Mouse (Mus musculus): ENCODE data around the gene Ppp1r16b. TPM values are rescaled to one million over a fixed set of nuclear protein-coding genes. Genes with fewer than 3 reads are reported as not detected.

The Ppp1r16b gene
- polyA plus RNA-seq, 1 experiment from 2014 or later: 4.0 TPM

DNA sequence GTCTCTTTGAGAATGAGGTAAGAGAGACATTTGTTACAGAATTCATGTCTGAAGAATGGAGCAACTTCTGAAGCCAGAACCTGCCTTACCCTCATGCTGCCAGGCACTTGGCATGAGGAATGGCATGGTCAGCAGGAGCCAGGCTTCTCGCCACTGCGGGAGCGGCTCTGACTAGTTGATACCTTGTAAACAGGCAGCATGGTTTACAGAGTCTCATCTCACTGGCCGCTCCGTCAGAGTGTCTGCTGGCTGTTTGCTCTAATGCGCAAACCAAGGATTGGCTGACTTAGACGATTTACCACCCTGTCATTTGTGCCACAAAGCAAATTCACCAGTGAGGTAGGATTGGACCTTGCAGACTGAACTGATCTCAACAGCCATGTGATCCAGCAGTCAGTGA lies 115.9 kb downstream of the Ppp1r16b start:
- Histone ChIP-seq H3K9ac (ENCODE audit: low read length) (no peak overlapping the region), H3K36me3 (ENCODE audit: control insufficient read depth, insufficient read depth, low read length) (peaks cover 13% of the 10 kb centered on the region), H3K27me3 (ENCODE audit: control insufficient read depth, insufficient read depth, low read length) (no peaks in the 10 kb centered on the region), H3K4me3 (ENCODE audit: low read depth, low read length) (no peak overlapping the region), H3K9me3 (ENCODE audit: control insufficient read depth, low read length) (no peaks in the 10 kb centered on the region), H3K27ac (ENCODE audit: low read depth, low read length) (no peak overlapping the region), H3K4me1 (ENCODE audit: control insufficient read depth, insufficient read depth, low read length) (no peaks in the 10 kb centered on the region), H3K4me2 (ENCODE audit: low read depth) (no peak overlapping the region)
- DNase-seq (ENCODE audit: low spot score): no peak
- no peak for ATAC-seq (ENCODE audit: insufficient read depth, low FRiP score, low TSS enrichment)
- WGBS: 91% methylated on average over 7 of the region's 7 CpGs

GRCm38 (mm10) chr2:158786927-158787795 lies 122.0 kb downstream of the Ppp1r16b start:
- Histone ChIP-seq H3K27ac (ENCODE audit: low read depth, low read length) (no peak overlapping the region), H3K36me3 (ENCODE audit: control insufficient read depth, insufficient read depth, low read length) (peaks cover 11% of the 10 kb centered on the region)
- no peak for DNase-seq (ENCODE audit: low spot score)

GRCm38 (mm10) chr2:158794494-158795004 lies 129.4 kb downstream of the Ppp1r16b start, which contains the start of gene Dhx35:
Dhx35 (plus strand) TSS chr2:158794807.
- DNase-seq (ENCODE audit: low spot score) (peak; percentile 98), ATAC-seq (ENCODE audit: insufficient read depth, low FRiP score, low TSS enrichment) (peak; percentile 99)
- peak within 1 kb of the TSS; percentile 60 for H3K9ac ChIP-seq (ENCODE audit: low read length)
- H3K4me2 ChIP-seq (ENCODE audit: low read depth): peak within 1 kb of the TSS; percentile 74
- peaks cover 4% of the 10 kb centered on the region; the same call in 1 of the 2 replicates for H3K4me1 ChIP-seq (ENCODE audit: control insufficient read depth, insufficient read depth, low read length)
- H3K27ac ChIP-seq (ENCODE audit: low read depth, low read length): peak within 1 kb of the TSS; percentile 74; the same call in 1 of the 2 replicates
- no peaks in the 10 kb centered on the region for H3K27me3 ChIP-seq (ENCODE audit: control insufficient read depth, insufficient read depth, low read length)
- H3K9me3 ChIP-seq (ENCODE audit: control insufficient read depth, low read length): no peaks in the 10 kb centered on the region
- peak within 1 kb of the TSS; percentile 60 for H3K4me3 ChIP-seq (ENCODE audit: low read depth, low read length)
- under 1% methylated on average over 29 of the region's 33 CpGs for WGBS
- H3K36me3 ChIP-seq (ENCODE audit: control insufficient read depth, insufficient read depth, low read length): no peaks in the 10 kb centered on the region

More at GRCm38 (mm10) chr2:158786927-158787795, 122.0 kb downstream of the Ppp1r16b start:
- ATAC-seq (ENCODE audit: insufficient read depth, low FRiP score, low TSS enrichment): no peak
- Histone ChIP-seq H3K4me2 (ENCODE audit: low read depth) (no peak overlapping the region), H3K4me1 (ENCODE audit: control insufficient read depth, insufficient read depth, low read length) (no peaks in the 10 kb centered on the region; the same call in 1 of the 2 replicates), H3K27me3 (ENCODE audit: control insufficient read depth, insufficient read depth, low read length) (no peaks in the 10 kb centered on the region), H3K4me3 (ENCODE audit: low read depth, low read length) (no peak overlapping the region), H3K9ac (ENCODE audit: low read length) (no peak overlapping the region), H3K9me3 (ENCODE audit: control insufficient read depth, low read length) (no peaks in the 10 kb centered on the region)
- WGBS: 92% methylated on average over 14 of the region's 14 CpGs

DNA sequence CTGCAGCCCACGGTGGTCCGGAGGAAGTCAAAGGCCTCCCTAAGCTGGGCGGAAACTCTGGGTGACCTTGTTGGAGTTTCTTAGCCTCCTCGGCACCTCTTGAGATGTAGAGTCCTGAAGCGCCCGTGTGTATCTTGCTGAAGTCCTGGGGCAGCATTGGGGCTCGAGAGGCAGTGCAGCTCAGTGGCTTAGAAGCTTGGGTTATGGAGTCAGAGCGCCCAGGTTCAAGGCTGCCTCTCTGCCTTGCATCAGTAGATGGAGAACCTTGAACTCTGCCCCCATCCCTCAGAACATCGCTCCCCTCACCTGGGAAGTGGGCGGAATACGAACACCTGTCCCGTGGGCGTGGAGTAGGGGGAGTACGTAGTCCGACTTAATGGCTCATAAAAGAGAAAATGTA lies 129.8 kb downstream of the Ppp1r16b start:
- DNase-seq (ENCODE audit: low spot score) (no peak), ATAC-seq (ENCODE audit: insufficient read depth, low FRiP score, low TSS enrichment) (no peak; the same call in 1 of the 2 replicates)
- H3K27ac ChIP-seq (ENCODE audit: low read depth, low read length): no peak overlapping the region
- no peaks in the 10 kb centered on the region for H3K36me3 ChIP-seq (ENCODE audit: control insufficient read depth, insufficient read depth, low read length)
- H3K27me3 ChIP-seq (ENCODE audit: control insufficient read depth, insufficient read depth, low read length): no peaks in the 10 kb centered on the region
- H3K4me2 ChIP-seq (ENCODE audit: low read depth): peak overlapping the region; percentile 38
- peak overlapping the region; percentile 60 for H3K9ac ChIP-seq (ENCODE audit: low read length)
- H3K9me3 ChIP-seq (ENCODE audit: control insufficient read depth, low read length): no peaks in the 10 kb centered on the region
- 10% methylated on average over 15 of the region's 15 CpGs for WGBS
- H3K4me1 ChIP-seq (ENCODE audit: control insufficient read depth, insufficient read depth, low read length): peaks cover 4% of the 10 kb centered on the region; the same call in 1 of the 2 replicates
- H3K4me3 ChIP-seq (ENCODE audit: low read depth, low read length): peak overlapping the region; percentile 60

GRCm38 (mm10) chr2:158795875-158796274 lies 130.7 kb downstream of the Ppp1r16b start:
- H3K27ac ChIP-seq (ENCODE audit: low read depth, low read length): no peak overlapping the region
- DNase-seq (ENCODE audit: low spot score): no peak
- H3K36me3 ChIP-seq (ENCODE audit: control insufficient read depth, insufficient read depth, low read length): no peaks in the 10 kb centered on the region
- no peaks in the 10 kb centered on the region for H3K27me3 ChIP-seq (ENCODE audit: control insufficient read depth, insufficient read depth, low read length)
- H3K4me3 ChIP-seq (ENCODE audit: low read depth, low read length): no peak overlapping the region
- WGBS: 88% methylated on average over 2 of the region's 2 CpGs
- no peak for ATAC-seq (ENCODE audit: insufficient read depth, low FRiP score, low TSS enrichment)
- H3K4me1 ChIP-seq (ENCODE audit: control insufficient read depth, insufficient read depth, low read length): peaks cover 4% of the 10 kb centered on the region; the same call in 1 of the 2 replicates
- H3K4me2 ChIP-seq (ENCODE audit: low read depth): no peak overlapping the region
- H3K9ac ChIP-seq (ENCODE audit: low read length): no peak overlapping the region
- no peaks in the 10 kb centered on the region for H3K9me3 ChIP-seq (ENCODE audit: control insufficient read depth, low read length)

- DNase-seq (ENCODE audit: low spot score) (no peak), ATAC-seq (ENCODE audit: insufficient read depth, low FRiP score, low TSS enrichment) (no peak)
- H3K27ac ChIP-seq (ENCODE audit: low read depth, low read length): no peak overlapping the region
- H3K4me3 ChIP-seq (ENCODE audit: low read depth, low read length): no peak overlapping the region
- no peak overlapping the region for H3K9ac ChIP-seq (ENCODE audit: low read length)
- H3K4me2 ChIP-seq (ENCODE audit: low read depth): no peak overlapping the region
- no peaks in the 10 kb centered on the region for H3K4me1 ChIP-seq (ENCODE audit: control insufficient read depth, insufficient read depth, low read length)
- 58% methylated on average over 4 of the region's 4 CpGs for WGBS
- no peaks in the 10 kb centered on the region for H3K9me3 ChIP-seq (ENCODE audit: control insufficient read depth, low read length)
- peaks cover 2% of the 10 kb centered on the region; the same call in 1 of the 2 replicates for H3K36me3 ChIP-seq (ENCODE audit: control insufficient read depth, insufficient read depth, low read length)
- H3K27me3 ChIP-seq (ENCODE audit: control insufficient read depth, insufficient read depth, low read length): no peaks in the 10 kb centered on the region
Observed at GRCm38 (mm10) chr2:158799328-158799727, 134.1 kb downstream of the Ppp1r16b start.

DNA sequence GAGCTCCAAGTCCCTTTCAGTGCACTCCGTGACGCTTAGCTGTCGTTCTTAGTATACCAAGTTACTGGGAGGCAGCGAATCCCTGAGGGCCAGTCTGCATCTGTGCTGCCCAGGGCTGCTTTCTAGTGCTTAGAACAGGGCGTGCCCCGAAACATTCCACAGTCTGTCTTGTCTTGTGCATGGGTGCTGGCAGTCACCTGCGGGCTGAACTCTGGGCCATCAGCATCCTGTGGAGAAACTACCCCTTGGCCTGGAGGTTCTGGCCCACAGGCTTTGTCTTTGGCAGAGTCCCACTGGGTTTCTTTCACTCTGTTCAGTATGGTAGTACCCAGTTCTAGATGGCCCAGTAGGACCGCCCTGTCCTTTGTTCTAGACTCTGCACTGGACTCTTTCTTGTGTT lies 135.6 kb downstream of the Ppp1r16b start:
- no peak for ATAC-seq (ENCODE audit: insufficient read depth, low FRiP score, low TSS enrichment)
- H3K4me2 ChIP-seq (ENCODE audit: low read depth): no peak overlapping the region
- no peaks in the 10 kb centered on the region for H3K9me3 ChIP-seq (ENCODE audit: control insufficient read depth, low read length)
- no peaks in the 10 kb centered on the region for H3K27me3 ChIP-seq (ENCODE audit: control insufficient read depth, insufficient read depth, low read length)
- WGBS: 90% methylated on average over 8 of the region's 8 CpGs
- H3K9ac ChIP-seq (ENCODE audit: low read length): no peak overlapping the region
- no peak for DNase-seq (ENCODE audit: low spot score)
- no peak overlapping the region for H3K4me3 ChIP-seq (ENCODE audit: low read depth, low read length)
- no peak overlapping the region for H3K27ac ChIP-seq (ENCODE audit: low read depth, low read length)
- no peaks in the 10 kb centered on the region for H3K4me1 ChIP-seq (ENCODE audit: control insufficient read depth, insufficient read depth, low read length)
- peaks cover 2% of the 10 kb centered on the region; the same call in 1 of the 2 replicates for H3K36me3 ChIP-seq (ENCODE audit: control insufficient read depth, insufficient read depth, low read length)

- H3K4me2 ChIP-seq (ENCODE audit: low read depth): no peak overlapping the region
- 90% methylated on average over 8 of the region's 8 CpGs for WGBS
- no peak overlapping the region for H3K9ac ChIP-seq (ENCODE audit: low read length)
- ATAC-seq (ENCODE audit: insufficient read depth, low FRiP score, low TSS enrichment): no peak
- DNase-seq (ENCODE audit: low spot score): no peak
- no peak overlapping the region for H3K27ac ChIP-seq (ENCODE audit: low read depth, low read length)
- no peak overlapping the region for H3K4me3 ChIP-seq (ENCODE audit: low read depth, low read length)
- no peaks in the 10 kb centered on the region for H3K9me3 ChIP-seq (ENCODE audit: control insufficient read depth, low read length)
- peaks cover 2% of the 10 kb centered on the region; the same call in 1 of the 2 replicates for H3K36me3 ChIP-seq (ENCODE audit: control insufficient read depth, insufficient read depth, low read length)
- no peaks in the 10 kb centered on the region for H3K4me1 ChIP-seq (ENCODE audit: control insufficient read depth, insufficient read depth, low read length)
- H3K27me3 ChIP-seq (ENCODE audit: control insufficient read depth, insufficient read depth, low read length): no peaks in the 10 kb centered on the region
Observed at GRCm38 (mm10) chr2:158803575-158803974, 138.4 kb downstream of the Ppp1r16b start.

All from neural tube, embryonic 11.5 days (tissue).